Mouse (Mus musculus) midbrain, embryonic 16.5 days (tissue): ENCODE measurements around the gene Smarca2. TPM values are rescaled to one million over a fixed set of nuclear protein-coding genes. Genes with fewer than 3 reads are reported as not detected.

Experiments
- ATAC-seq: fragments of 200-750 bp; cut with Nextera tagmentation; 2 replicates; pipeline ENCODE4 v1.8.0; 2017; ENCODE audit warnings: moderate TSS enrichment
- H3K27ac ChIP-seq: fragments of 300-500 bp; sonication (generic); 2 replicates; pipeline ENCODE4 v1.5.1; 2014; ENCODE audit warnings: mild to moderate bottlenecking, low read length, mixed read lengths
- H3K27me3 ChIP-seq: fragments of 300-500 bp; sonication (generic); 2 replicates; pipeline ENCODE4 v1.6.1; 2014; ENCODE audit warnings: low read depth, low read length, mixed read lengths; ENCODE audit not compliant: control insufficient read depth, insufficient read depth
- H3K36me3 ChIP-seq: fragments of 300-500 bp; sonication (generic); 2 replicates; pipeline ENCODE4 v1.6.1; 2014; ENCODE audit warnings: mild to moderate bottlenecking, low read length, moderate library complexity, mixed read lengths; ENCODE audit not compliant: control insufficient read depth, insufficient read depth
- H3K4me1 ChIP-seq: fragments of 300-500 bp; sonication (generic); 2 replicates; pipeline ENCODE4 v1.6.1; 2014; ENCODE audit warnings: mild to moderate bottlenecking, low read length, mixed read lengths; ENCODE audit not compliant: control insufficient read depth, insufficient read depth
- H3K4me2 ChIP-seq: fragments of 300-500 bp; sonication (generic); 2 replicates; pipeline ENCODE4 v1.6.1; 2014; ENCODE audit warnings: mild to moderate bottlenecking, low read length, mixed read lengths
- H3K4me3 ChIP-seq: fragments of 300-500 bp; sonication (generic); 2 replicates; pipeline ENCODE4 v1.5.1; 2014; ENCODE audit warnings: low read depth, mild to moderate bottlenecking, low read length, moderate library complexity, mixed read lengths
- H3K9ac ChIP-seq: fragments of 300-500 bp; sonication (generic); 2 replicates; pipeline ENCODE4 v1.6.1; 2014; ENCODE audit warnings: low read depth, low read length, mixed read lengths
- H3K9me3 ChIP-seq: fragments of 300-500 bp; sonication (generic); replicated peaks from 2 replicates; pipeline ENCODE4 v1.6.1; 2014; ENCODE audit warnings: mild to moderate bottlenecking, low read length, mixed read lengths; ENCODE audit not compliant: control insufficient read depth, poor library complexity, severe bottlenecking
- WGBS: fragments of 180-500 bp; shearing (Covaris S2); extraction: QIAGEN DNeasy Blood & Tissue Kit; methylation state at CpG from one replicate; pipeline ENCODE4 v1.1.7; 2014; 5-methylcytosine and 5-hydroxymethylcytosine counted together
- polyA plus RNA-seq: library from polyadenylated mRNA; unstranded; fragments of >200 nt; fragmentation: Nextera tagmentation; extraction: Ambion mirVana; gene quantifications from 2 replicates; pipeline ENCODE4 v1.2.1, GENCODE M21; 2015

Gene Smarca2
- polyA plus RNA-seq, 1 experiment from 2014 or later = 178 TPM

- WGBS = 76% methylated on average over 3 of the region's 4 CpGs
- no peak overlapping the region for H3K4me2 ChIP-seq
Measured at GRCm38 (mm10) chr19:26601459-26601858, 3.4 kb upstream of the Smarca2 start.

GRCm38 (mm10) chr19:26603296-26603860 lies 1.5 kb upstream of the Smarca2 start:
- Histone ChIP-seq H3K36me3 (no peaks in the 10 kb centered on the region), H3K4me1 (peaks cover 10% of the 10 kb centered on the region), H3K27ac (no peak overlapping the region), H3K4me3 (no peak overlapping the region), H3K9ac (no peak overlapping the region), H3K27me3 (no peaks in the 10 kb centered on the region), H3K9me3 (no peaks in the 10 kb centered on the region), H3K4me2 (peak overlapping the region; percentile 94; the same call in 1 of the 2 replicates)
- whole genome bisulfite sequencing = 47% methylated on average over 2 of the region's 2 CpGs
- no peak for ATAC-seq

More at GRCm38 (mm10) chr19:26601459-26601858, 3.4 kb upstream of the Smarca2 start:
- no peaks in the 10 kb centered on the region for H3K36me3 ChIP-seq
- no peak for ATAC-seq
- H3K4me3 ChIP-seq = no peak overlapping the region
- H3K9me3 ChIP-seq = no peaks in the 10 kb centered on the region
- H3K9ac ChIP-seq = no peak overlapping the region
- no peaks in the 10 kb centered on the region for H3K27me3 ChIP-seq
- peaks cover 3% of the 10 kb centered on the region for H3K4me1 ChIP-seq
- no peak overlapping the region for H3K27ac ChIP-seq

- WGBS = 2% methylated on average over 34 of the region's 36 CpGs
Measured at GRCm38 (mm10) chr19:26603906-26604754, 720 bp upstream of the Smarca2 start.

GRCm38 (mm10) chr19:26605438-26606320 lies 829 bp downstream of the Smarca2 start:
- Histone ChIP-seq H3K36me3 (no peaks in the 10 kb centered on the region), H3K9ac (peak overlapping the region; percentile 76), H3K4me3 (peak overlapping the region; percentile 69), H3K9me3 (no peaks in the 10 kb centered on the region), H3K27me3 (no peaks in the 10 kb centered on the region), H3K4me1 (peaks cover 14% of the 10 kb centered on the region), H3K27ac (peak overlapping the region; percentile 96), H3K4me2 (peak overlapping the region; percentile 94)
- ATAC-seq = no peak
- WGBS = under 1% methylated on average over 44 of the region's 44 CpGs

More at GRCm38 (mm10) chr19:26603906-26604754, 720 bp upstream of the Smarca2 start:
- peak; percentile 76 for ATAC-seq
- Histone ChIP-seq H3K27ac (peak overlapping the region; percentile 96), H3K36me3 (no peaks in the 10 kb centered on the region), H3K9ac (peak overlapping the region; percentile 76), H3K9me3 (no peaks in the 10 kb centered on the region), H3K4me1 (peaks cover 14% of the 10 kb centered on the region), H3K4me2 (peak overlapping the region; percentile 94), H3K4me3 (peak overlapping the region; percentile 69), H3K27me3 (no peaks in the 10 kb centered on the region)

GRCm38 (mm10) chr19:26606321-26607155 lies 1.7 kb downstream of the Smarca2 start:
- ATAC-seq = peak; percentile 24
- no peaks in the 10 kb centered on the region for H3K9me3 ChIP-seq
- peak overlapping the region; percentile 94 for H3K4me2 ChIP-seq
- H3K9ac ChIP-seq = peak overlapping the region; percentile 76
- H3K4me3 ChIP-seq = peak overlapping the region; percentile 69
- peaks cover 14% of the 10 kb centered on the region for H3K4me1 ChIP-seq
- no peaks in the 10 kb centered on the region for H3K27me3 ChIP-seq
- H3K36me3 ChIP-seq = no peaks in the 10 kb centered on the region
- WGBS = under 1% methylated on average over 59 of the region's 63 CpGs
- peak overlapping the region; percentile 96 for H3K27ac ChIP-seq

- no peaks in the 10 kb centered on the region for H3K36me3 ChIP-seq
- peaks cover 14% of the 10 kb centered on the region for H3K4me1 ChIP-seq
- H3K9me3 ChIP-seq = no peaks in the 10 kb centered on the region
- ATAC-seq = peak; percentile 33
- no peaks in the 10 kb centered on the region for H3K27me3 ChIP-seq
- H3K4me3 ChIP-seq = peak overlapping the region; percentile 69
- peak overlapping the region; percentile 76 for H3K9ac ChIP-seq
- peak overlapping the region; percentile 94 for H3K4me2 ChIP-seq
- WGBS = under 1% methylated on average over 50 of the region's 56 CpGs
- H3K27ac ChIP-seq = peak overlapping the region; percentile 96
Measured at GRCm38 (mm10) chr19:26607156-26607536, 2.3 kb downstream of the Smarca2 start.

GRCm38 (mm10) chr19:26607551-26608433 lies 2.9 kb downstream of the Smarca2 start:
- H3K4me2 ChIP-seq = peak overlapping the region; percentile 94
- peaks cover 14% of the 10 kb centered on the region for H3K4me1 ChIP-seq
- peak overlapping the region; percentile 69 for H3K4me3 ChIP-seq
- H3K9me3 ChIP-seq = no peaks in the 10 kb centered on the region
- H3K36me3 ChIP-seq = no peaks in the 10 kb centered on the region
- under 1% methylated on average over 39 of the region's 39 CpGs for WGBS
- no peak for ATAC-seq
- H3K27me3 ChIP-seq = no peaks in the 10 kb centered on the region
- peak overlapping the region; percentile 96 for H3K27ac ChIP-seq
- peak overlapping the region; percentile 76 for H3K9ac ChIP-seq
